Mouse (Mus musculus) cerebellum, adult 2 months (tissue): ENCODE data around the gene Rmdn3. TPM values are rescaled to one million over a fixed set of nuclear protein-coding genes. Genes with fewer than 3 reads are reported as not detected.

Source experiments
- DNase-seq, 2 experiments: peaks; one replicate each; pipeline ENCODE4 v3.0.0; 2021
- H3K27ac ChIP-seq: fragments of 200-500 bp; 2 replicates; pipeline ENCODE4 v1.5.1; 2012; ENCODE audit warnings: low read length, control low read depth, inconsistent platforms; ENCODE audit not compliant: insufficient read depth
- H3K27me3 ChIP-seq: fragments of 200-500 bp; 2 replicates; pipeline ENCODE4 v1.6.1; 2012; ENCODE audit warnings: inconsistent platforms, mild to moderate bottlenecking, low read length, moderate library complexity; ENCODE audit not compliant: control insufficient read depth, insufficient read depth
- H3K4me1 ChIP-seq: fragments of 200-500 bp; 2 replicates; pipeline ENCODE4 v1.6.1; 2011; ENCODE audit warnings: low read length; ENCODE audit not compliant: control insufficient read depth, insufficient read depth
- H3K4me3 ChIP-seq: fragments of 200-500 bp; replicated peaks from 2 replicates; pipeline ENCODE3; 2011; ENCODE audit warnings: mild to moderate bottlenecking, low read depth, low read length, control low read depth; ENCODE audit not compliant: insufficient read depth
- CTCF ChIP-seq: fragments of 200-500 bp; IDR thresholded peaks from 2 replicates; pipeline ENCODE4 v1.5.1; 2011; ENCODE audit warnings: low read depth, mild to moderate bottlenecking, control low read depth, low read length, moderate library complexity, borderline replicate concordance; ENCODE audit not compliant: insufficient read depth
- POLR2A ChIP-seq: fragments of 200-500 bp; IDR thresholded peaks from 2 replicates; pipeline ENCODE4 v1.6.1; 2011; ENCODE audit warnings: low read length, control low read depth, borderline replicate concordance; ENCODE audit not compliant: insufficient read depth
- WGBS: fragments of 180-500 bp; shearing (Covaris S2); methylation state at CpG from one replicate; pipeline ENCODE4 v1.1.7; 2018; 5-methylcytosine and 5-hydroxymethylcytosine counted together
- polyA plus RNA-seq: library from polyadenylated mRNA; depleted of rRNA; stranded (reverse); fragments of >200 nt; gene quantifications from 2 replicates; pipeline ENCODE4 v1.2.3, GENCODE M21; 2012; rRNA removed

The Rmdn3 gene
- 95.0 and 104 TPM in 2 replicates for polyA plus RNA-seq

GRCm38 (mm10) chr2:119156681-119157572 is at the start of gene Rmdn3:
Gene Rmdn3 (minus strand): TSS chr2:119157034.
- WGBS = under 1% methylated on average over 57 of the region's 57 CpGs
- Histone ChIP-seq H3K4me3 (peak within 1 kb of the TSS; percentile 80), H3K27ac (peak within 1 kb of the TSS; percentile 8), H3K4me1 (peaks cover 3% of the 10 kb centered on the region), H3K27me3 (no peaks in the 10 kb centered on the region)
- no peak for TF ChIP-seq CTCF
- TF ChIP-seq POLR2A = peak; percentile 93
- peak; percentile 95 to 97 for DNase-seq

DNA sequence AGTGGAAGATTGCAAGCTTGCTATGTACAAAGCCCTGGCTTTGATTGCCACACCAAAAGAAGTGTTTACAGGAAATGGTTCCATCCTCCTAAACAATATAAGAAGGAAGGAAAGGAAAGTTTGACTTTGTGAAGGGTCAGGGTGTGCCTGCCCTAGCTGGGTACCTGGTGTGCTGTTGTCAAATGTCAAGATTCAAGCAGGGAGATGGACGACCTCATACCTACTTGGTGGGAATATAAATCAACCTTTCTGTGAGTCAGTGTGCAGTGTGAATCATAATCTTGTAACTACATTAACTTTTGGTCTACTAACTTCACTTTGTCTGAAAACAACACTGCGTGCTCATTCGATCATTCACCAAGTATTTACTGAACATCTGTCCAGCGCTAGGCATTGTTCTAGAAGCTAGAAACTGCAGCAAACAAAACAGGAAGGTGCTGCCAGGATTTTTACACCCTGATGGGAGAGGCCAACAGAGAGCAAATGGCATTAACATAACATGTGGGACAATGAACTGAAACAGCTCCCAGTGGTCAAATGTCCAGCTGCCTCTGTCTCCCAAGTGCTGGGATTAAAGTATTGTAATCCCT is 47.1 kb upstream of the Rmdn3 start:
- no peak overlapping the region for H3K27ac ChIP-seq
- 64% methylated on average over 4 of the region's 4 CpGs for WGBS
- no peaks in the 10 kb centered on the region; the same call in 1 of the 2 replicates for H3K4me1 ChIP-seq
- no peak for DNase-seq
- TF ChIP-seq POLR2A = no peak
- no peak overlapping the region for H3K4me3 ChIP-seq
- no peaks in the 10 kb centered on the region for H3K27me3 ChIP-seq

DNA sequence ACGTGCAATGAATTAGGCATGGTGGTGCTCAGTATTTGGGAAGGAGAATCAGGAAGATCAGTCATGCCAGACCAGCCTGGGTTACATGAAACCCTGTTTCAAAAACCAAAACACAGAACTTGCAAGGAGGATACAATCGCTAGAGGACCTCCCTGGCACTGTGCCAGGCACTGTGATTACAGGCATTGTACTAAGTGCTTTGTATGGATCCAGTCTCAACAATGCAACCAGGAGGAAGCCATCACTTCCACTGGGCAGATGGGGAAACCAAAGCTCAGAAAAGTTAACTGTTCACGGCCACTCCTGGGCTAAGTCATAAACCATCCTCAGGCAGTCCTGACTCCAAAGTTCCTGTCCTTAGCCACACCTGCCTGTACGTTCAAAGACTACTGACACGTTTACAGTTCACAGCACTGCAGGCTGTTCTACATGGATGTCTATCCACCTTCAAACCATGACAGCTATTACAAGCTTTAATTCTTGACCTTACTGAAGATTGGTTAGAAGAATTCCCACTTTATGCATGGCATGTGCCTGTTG is 46.1 kb upstream of the Rmdn3 start:
- H3K4me1 ChIP-seq = no peaks in the 10 kb centered on the region; the same call in 1 of the 2 replicates
- 53% methylated on average over 5 of the region's 5 CpGs for WGBS
- H3K4me3 ChIP-seq = no peak overlapping the region
- no peak for TF ChIP-seq CTCF
- no peak for TF ChIP-seq POLR2A
- no peaks in the 10 kb centered on the region for H3K27me3 ChIP-seq
- DNase-seq = no peak
- no peak overlapping the region for H3K27ac ChIP-seq

DNA sequence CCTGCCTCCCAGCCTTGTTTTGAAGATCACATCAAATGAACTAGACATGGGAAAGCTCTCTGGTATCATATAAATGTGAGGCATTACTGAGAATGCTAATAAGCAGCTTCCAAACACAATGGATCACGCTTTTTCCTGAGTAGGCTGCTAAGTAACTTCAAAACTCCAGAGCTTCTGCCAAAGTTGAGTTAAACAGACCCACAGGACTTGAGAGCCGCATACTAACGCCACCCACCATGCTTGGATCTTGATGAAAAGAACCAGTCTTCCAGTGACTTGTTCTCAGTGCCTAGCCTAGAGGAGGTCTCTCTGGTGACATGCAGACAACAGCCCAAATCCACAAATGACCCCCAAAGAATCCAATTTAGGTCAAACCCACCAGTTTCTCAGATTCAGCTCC is 42.1 kb upstream of the Rmdn3 start:
- 46% methylated on average over 3 of the region's 3 CpGs for WGBS
- TF ChIP-seq POLR2A = no peak
- TF ChIP-seq CTCF = no peak
- no peaks in the 10 kb centered on the region for H3K27me3 ChIP-seq
- H3K4me1 ChIP-seq = no peaks in the 10 kb centered on the region; the same call in 1 of the 2 replicates
- no peak overlapping the region for H3K27ac ChIP-seq
- DNase-seq = no peak
- no peak overlapping the region for H3K4me3 ChIP-seq

DNA sequence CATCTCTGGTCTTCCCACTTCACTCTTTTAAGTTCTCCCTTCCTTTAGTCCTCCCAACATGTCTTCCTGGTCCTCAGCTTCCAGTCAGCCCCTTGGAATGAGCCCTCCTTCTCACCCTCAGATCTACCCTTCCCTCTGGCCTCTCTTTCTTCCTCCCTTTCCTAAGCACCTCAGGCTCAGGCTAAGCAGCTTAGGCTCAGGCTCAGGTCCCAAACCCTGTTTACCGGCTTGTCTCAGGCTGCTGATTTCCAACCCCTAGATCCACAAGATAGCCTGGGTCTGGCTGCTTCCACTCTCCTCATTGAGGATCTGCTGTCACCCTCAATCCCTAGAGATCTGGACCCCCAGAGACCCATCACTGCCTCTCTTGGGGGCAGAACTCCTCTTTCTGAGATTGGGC is 41.2 kb upstream of the Rmdn3 start:
- no peak for DNase-seq
- Histone ChIP-seq H3K4me1 (no peaks in the 10 kb centered on the region; the same call in 1 of the 2 replicates), H3K4me3 (no peak overlapping the region), H3K27ac (no peak overlapping the region), H3K27me3 (no peaks in the 10 kb centered on the region)
- TF ChIP-seq POLR2A (no peak), CTCF (no peak)
- 32% methylated on average over 1 of the region's 1 CpGs for WGBS

GRCm38 (mm10) chr2:119197493-119197892 is 40.7 kb upstream of the Rmdn3 start:
- Histone ChIP-seq H3K4me3 (no peak overlapping the region), H3K27ac (no peak overlapping the region), H3K4me1 (no peaks in the 10 kb centered on the region; the same call in 1 of the 2 replicates), H3K27me3 (no peaks in the 10 kb centered on the region)
- no peak for DNase-seq
- no peak for TF ChIP-seq CTCF
- 79% methylated on average over 1 of the region's 1 CpGs for WGBS

DNA sequence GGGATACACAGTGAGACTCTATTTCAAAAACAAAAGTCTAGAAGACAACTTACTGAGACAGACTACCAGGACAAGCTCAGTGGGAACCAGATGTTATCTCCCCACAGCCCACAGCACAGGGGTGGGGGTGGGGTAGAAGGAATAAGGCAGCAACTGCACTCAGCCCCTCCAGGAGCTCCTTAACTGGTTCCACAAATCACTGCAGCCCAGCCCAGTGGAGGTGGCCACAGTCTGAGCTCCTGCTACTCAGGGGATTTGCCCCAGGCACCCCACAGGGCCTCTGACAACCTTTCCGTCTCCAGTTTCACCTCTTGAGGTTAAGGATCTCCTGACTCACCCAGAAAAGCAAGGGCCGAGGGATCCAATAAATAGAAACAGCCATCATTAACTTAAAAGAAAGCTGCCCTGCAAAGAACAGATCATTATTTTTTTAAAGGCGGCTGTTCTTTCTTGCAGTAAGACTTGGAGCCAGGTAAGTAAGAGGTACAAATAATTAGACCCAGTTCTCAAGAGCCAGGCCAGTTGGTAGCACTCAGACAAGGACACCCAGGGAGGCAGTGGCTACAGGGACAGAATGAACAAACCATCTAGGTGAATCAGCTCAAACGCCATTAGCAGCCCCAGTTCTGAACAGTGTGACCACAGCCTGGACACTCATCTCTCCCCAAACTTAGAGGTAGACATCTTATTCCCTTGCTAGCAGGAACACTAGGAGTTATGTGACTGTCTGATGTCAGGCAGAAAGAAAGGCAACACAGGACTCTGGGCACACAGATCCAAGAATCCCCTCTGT is 39.7 kb upstream of the Rmdn3 start:
- Histone ChIP-seq H3K4me3 (no peak overlapping the region), H3K4me1 (no peaks in the 10 kb centered on the region; the same call in 1 of the 2 replicates), H3K27me3 (no peaks in the 10 kb centered on the region), H3K27ac (no peak overlapping the region)
- DNase-seq = no peak
- WGBS = 72% methylated on average over 4 of the region's 4 CpGs
- TF ChIP-seq CTCF (no peak), POLR2A (no peak)
